Mouse (Mus musculus) embryonic facial prominence, embryonic 15.5 days (tissue): ENCODE data around the gene Cpsf6. TPM values are rescaled to one million over a fixed set of nuclear protein-coding genes. Genes with fewer than 3 reads are reported as not detected.

Experiments
- ATAC-seq: fragments of 200-750 bp; cut with Nextera tagmentation; 2 replicates; pipeline ENCODE4 v1.8.0; 2017; ENCODE audit warnings: low read depth, moderate TSS enrichment; ENCODE audit not compliant: insufficient number of reproducible peaks, low FRiP score, low TSS enrichment
- H3K27ac ChIP-seq: fragments of 300-500 bp; sonication (generic); replicated peaks from 2 replicates; pipeline ENCODE4 v1.5.1; 2015; ENCODE audit warnings: mild to moderate bottlenecking, inconsistent platforms
- H3K27me3 ChIP-seq: fragments of 300-500 bp; sonication (generic); 2 replicates; pipeline ENCODE4 v1.6.1; 2015; ENCODE audit warnings: inconsistent platforms
- H3K36me3 ChIP-seq: fragments of 300-500 bp; sonication (generic); 2 replicates; pipeline ENCODE4 v1.6.1; 2015; ENCODE audit warnings: mild to moderate bottlenecking, inconsistent platforms
- H3K4me1 ChIP-seq: fragments of 300-500 bp; sonication (generic); 2 replicates; pipeline ENCODE4 v1.6.1; 2015; ENCODE audit warnings: inconsistent platforms
- H3K4me2 ChIP-seq: fragments of 300-500 bp; sonication (generic); replicated peaks from 2 replicates; pipeline ENCODE4 v1.6.1; 2015; ENCODE audit warnings: mild to moderate bottlenecking, inconsistent platforms
- H3K4me3 ChIP-seq: fragments of 300-500 bp; sonication (generic); replicated peaks from 2 replicates; pipeline ENCODE4 v1.5.1; 2015; ENCODE audit warnings: mild to moderate bottlenecking, inconsistent platforms
- H3K9ac ChIP-seq: fragments of 300-500 bp; sonication (generic); 2 replicates; pipeline ENCODE4 v1.6.1; 2015; ENCODE audit warnings: inconsistent platforms
- H3K9me3 ChIP-seq: fragments of 300-500 bp; sonication (generic); replicated peaks from 2 replicates; pipeline ENCODE4 v1.6.1; 2016; ENCODE audit warnings: inconsistent platforms
- WGBS: fragments of 180-500 bp; shearing (Covaris S2); methylation state at CpG from one replicate; pipeline ENCODE4 v1.1.7; 2015; 5-methylcytosine and 5-hydroxymethylcytosine counted together
- polyA plus RNA-seq: library from polyadenylated mRNA; unstranded; fragments of >200 nt; fragmentation: Nextera tagmentation; extraction: Ambion mirVana; gene quantifications from 2 replicates; pipeline ENCODE4 v1.2.1, GENCODE M21; 2015

The Cpsf6 gene
- polyA plus RNA-seq, 1 experiment from 2014 or later: 124 TPM

- H3K4me1 ChIP-seq: no peaks in the 10 kb centered on the region
- no peaks in the 10 kb centered on the region for H3K27me3 ChIP-seq
- no peak overlapping the region for H3K4me2 ChIP-seq
- no peak overlapping the region for H3K4me3 ChIP-seq
- no peak for ATAC-seq
- no peak overlapping the region for H3K9ac ChIP-seq
- H3K9me3 ChIP-seq: no peaks in the 10 kb centered on the region
- H3K27ac ChIP-seq: no peak overlapping the region
- WGBS: 81% methylated on average over 8 of the region's 8 CpGs
- no peaks in the 10 kb centered on the region for H3K36me3 ChIP-seq
These were observed 67.6 kb downstream of the Cpsf6 start for GRCm38 (mm10) chr10:117312168-117312567.

GRCm38 (mm10) chr10:117304371-117304770 lies 75.4 kb downstream of the Cpsf6 start:
- no peak for ATAC-seq
- Histone ChIP-seq H3K9me3 (no peaks in the 10 kb centered on the region), H3K9ac (no peak overlapping the region), H3K36me3 (no peaks in the 10 kb centered on the region), H3K4me3 (no peak overlapping the region), H3K4me2 (no peak overlapping the region), H3K27me3 (no peaks in the 10 kb centered on the region), H3K27ac (no peak overlapping the region), H3K4me1 (no peaks in the 10 kb centered on the region)
- 92% methylated on average over 5 of the region's 5 CpGs for WGBS

- ATAC-seq: no peak
- H3K27me3 ChIP-seq: no peaks in the 10 kb centered on the region
- no peaks in the 10 kb centered on the region for H3K4me1 ChIP-seq
- H3K9ac ChIP-seq: no peak overlapping the region
- no peak overlapping the region for H3K27ac ChIP-seq
- no peaks in the 10 kb centered on the region for H3K9me3 ChIP-seq
- H3K4me3 ChIP-seq: no peak overlapping the region
- 74% methylated on average over 1 of the region's 1 CpGs for WGBS
- H3K36me3 ChIP-seq: no peaks in the 10 kb centered on the region
- H3K4me2 ChIP-seq: no peak overlapping the region
These were observed 78.1 kb downstream of the Cpsf6 start for GRCm38 (mm10) chr10:117301688-117302087.

- Histone ChIP-seq H3K9me3 (no peaks in the 10 kb centered on the region), H3K36me3 (no peaks in the 10 kb centered on the region), H3K9ac (no peak overlapping the region), H3K27me3 (no peaks in the 10 kb centered on the region), H3K4me3 (no peak overlapping the region), H3K4me2 (no peak overlapping the region), H3K4me1 (no peaks in the 10 kb centered on the region), H3K27ac (no peak overlapping the region)
- WGBS: 80% methylated on average over 5 of the region's 5 CpGs
- no peak for ATAC-seq
These were observed 79.8 kb downstream of the Cpsf6 start for GRCm38 (mm10) chr10:117299901-117300520.

- Histone ChIP-seq H3K9me3 (no peaks in the 10 kb centered on the region), H3K27me3 (no peaks in the 10 kb centered on the region), H3K27ac (no peak overlapping the region), H3K4me2 (no peak overlapping the region), H3K36me3 (no peaks in the 10 kb centered on the region), H3K4me3 (no peak overlapping the region), H3K4me1 (no peaks in the 10 kb centered on the region), H3K9ac (no peak overlapping the region)
- 84% methylated on average over 4 of the region's 4 CpGs for WGBS
- no peak for ATAC-seq
These were observed 80.7 kb downstream of the Cpsf6 start for GRCm38 (mm10) chr10:117299106-117299505.

GRCm38 (mm10) chr10:117298336-117298735 lies 81.5 kb downstream of the Cpsf6 start:
- H3K4me2 ChIP-seq: no peak overlapping the region
- H3K4me1 ChIP-seq: no peaks in the 10 kb centered on the region
- no peaks in the 10 kb centered on the region for H3K9me3 ChIP-seq
- H3K36me3 ChIP-seq: no peaks in the 10 kb centered on the region
- no peak for ATAC-seq
- no peak overlapping the region for H3K4me3 ChIP-seq
- 79% methylated on average over 6 of the region's 6 CpGs for WGBS
- no peak overlapping the region for H3K27ac ChIP-seq
- no peak overlapping the region for H3K9ac ChIP-seq
- H3K27me3 ChIP-seq: no peaks in the 10 kb centered on the region

Other genes with a start within 250 kb of the Cpsf6 start
- 21.7 and 22.2 TPM in 2 replicates for gene Frs2, start 231.5 kb downstream of the Cpsf6 start, polyA plus RNA-seq
- gene Yeats4, start 155.5 kb downstream of the Cpsf6 start, polyA plus RNA-seq: 56.3 and 56.6 TPM in 2 replicates
- gene 9530003J23Rik, start 141.3 kb downstream of the Cpsf6 start, polyA plus RNA-seq: not detected in 2 replicates
- gene Lyz2, start 97.7 kb downstream of the Cpsf6 start, polyA plus RNA-seq: 127 and 138 TPM in 2 replicates
- gene Lyz1, start 87.1 kb downstream of the Cpsf6 start, polyA plus RNA-seq: 0.13 TPM in 1 of 2 replicates, not detected in the other
- 60.5 and 68.7 TPM in 2 replicates for gene Cpm, start 249.5 kb upstream of the Cpsf6 start, polyA plus RNA-seq